Mouse (Mus musculus) brain, embryonic 18.5 days (tissue): Measurements from ENCODE around the gene Nap1l1.

ENCODE experiments used
- DNase-seq: peaks from one replicate; pipeline ENCODE4 v3.0.0-alpha.2; 2012; ENCODE audit warnings: low read depth, low spot score

Nap1l1 gene

GRCm38 (mm10) chr10:111515071-111516010, 42.3 kb downstream of the Nap1l1 start:
- DNase-seq, result no peak

GRCm38 (mm10) chr10:111516172-111516588, 43.2 kb downstream of the Nap1l1 start:
- DNase-seq, result no peak

DNA sequence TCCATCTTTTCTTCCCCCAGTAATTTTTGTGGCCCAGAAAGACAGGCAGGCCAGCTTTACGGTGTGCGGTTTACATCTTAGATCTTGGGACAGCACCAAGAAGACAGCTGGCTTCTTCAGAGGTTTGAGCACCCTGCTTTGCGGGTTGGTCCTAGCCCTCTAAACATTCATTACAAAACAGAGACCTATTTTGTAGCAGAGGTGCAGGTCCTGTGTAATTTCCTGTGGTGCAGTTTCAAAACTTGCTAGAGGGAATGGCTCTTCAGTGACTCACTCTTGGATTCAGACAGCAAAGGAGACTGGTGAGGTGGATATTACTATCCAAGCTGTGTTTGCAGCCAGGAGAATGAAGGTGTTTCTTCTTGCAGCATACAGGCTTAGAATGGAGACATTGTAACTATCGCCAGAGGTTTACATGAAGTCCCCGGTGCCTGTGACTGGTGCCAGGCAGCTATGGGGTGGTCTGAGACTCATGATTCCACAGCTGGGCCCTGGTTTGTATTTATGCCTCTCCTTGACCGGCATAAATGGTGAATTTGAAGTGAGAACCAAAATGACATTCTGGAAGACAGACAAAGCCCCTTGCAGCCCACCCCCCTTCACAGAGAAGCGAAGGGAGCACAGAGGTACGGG, 43.9 kb downstream of the Nap1l1 start:
- no peak for DNase-seq

- DNase-seq, result no peak
Measured at GRCm38 (mm10) chr10:111518350-111518749, 45.3 kb downstream of the Nap1l1 start.

- DNase-seq, result no peak
Measured at GRCm38 (mm10) chr10:111519620-111520370, 46.8 kb downstream of the Nap1l1 start.

- DNase-seq, result no peak
Measured at GRCm38 (mm10) chr10:111520621-111521020, 47.6 kb downstream of the Nap1l1 start.

DNA sequence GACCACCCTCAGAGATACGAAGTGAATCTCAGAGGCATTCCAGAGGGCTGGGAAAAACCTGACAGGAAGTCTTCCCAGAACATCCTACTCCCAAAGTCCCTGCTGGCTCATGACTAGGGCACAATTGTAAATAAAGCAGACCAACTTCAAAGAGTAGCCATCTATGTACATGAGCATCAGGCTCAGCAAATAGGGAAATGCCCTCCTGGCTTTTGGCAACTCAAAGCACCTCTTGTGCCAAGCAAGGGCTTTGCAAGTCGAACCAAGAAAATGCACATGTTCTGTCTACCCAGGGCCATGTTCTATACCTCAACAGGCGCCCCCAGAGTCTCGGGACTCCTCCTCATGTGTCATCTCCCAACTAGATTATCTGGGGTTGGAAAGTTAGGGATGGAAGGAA, 48.6 kb downstream of the Nap1l1 start:
- no peak for DNase-seq

- DNase-seq, result no peak
Measured at GRCm38 (mm10) chr10:111522230-111522629, 49.2 kb downstream of the Nap1l1 start.

GRCm38 (mm10) chr10:111523894-111524293, 50.9 kb downstream of the Nap1l1 start:
- DNase-seq, result no peak

- DNase-seq, result no peak
Measured at GRCm38 (mm10) chr10:111527057-111527456, 54.0 kb downstream of the Nap1l1 start.

DNA sequence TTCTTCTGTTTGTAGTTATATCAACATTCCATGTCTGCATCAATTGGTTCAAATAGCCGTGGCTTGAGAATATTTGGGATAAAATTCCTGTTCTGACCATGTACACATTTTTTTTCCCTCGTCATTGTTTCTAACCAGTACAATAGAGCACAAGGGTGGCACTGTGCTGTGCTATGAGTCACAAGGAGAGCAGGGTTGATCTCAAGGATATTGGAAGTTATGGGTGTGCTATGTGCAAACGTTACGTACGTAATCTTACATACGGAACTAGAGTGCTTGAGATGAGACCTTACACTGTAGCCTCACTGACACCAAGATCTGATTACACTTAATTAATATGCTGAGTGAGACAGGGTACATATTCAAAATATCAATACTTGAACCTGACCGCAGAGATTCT, 54.6 kb downstream of the Nap1l1 start:
- no peak for DNase-seq

- no peak for DNase-seq
Measured at GRCm38 (mm10) chr10:111528283-111528682, 55.3 kb downstream of the Nap1l1 start.

- DNase-seq, result no peak
Measured at GRCm38 (mm10) chr10:111530398-111530797, 57.4 kb downstream of the Nap1l1 start.

DNA sequence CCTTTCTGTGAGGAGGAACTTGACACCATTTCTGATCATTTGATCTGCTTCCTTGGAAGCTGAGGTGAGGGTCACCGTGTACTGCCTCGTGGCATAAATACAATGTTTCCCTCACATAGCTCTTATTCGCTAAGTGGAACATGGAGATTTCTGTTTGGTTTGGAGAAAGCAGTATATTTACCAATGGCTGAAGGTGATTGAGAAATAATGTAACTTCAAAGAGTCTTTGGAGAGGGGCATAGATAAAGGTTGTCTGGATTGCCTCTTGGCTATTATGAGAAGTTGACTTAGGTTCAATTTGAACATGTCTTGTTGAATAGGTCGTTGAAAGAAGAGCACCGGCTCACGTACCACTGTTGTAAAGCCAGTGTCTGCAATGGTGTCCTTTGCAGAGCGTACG, 61.7 kb downstream of the Nap1l1 start:
- DNase-seq, result no peak

- no peak for DNase-seq
Measured at GRCm38 (mm10) chr10:111537410-111537809, 64.4 kb downstream of the Nap1l1 start.

DNA sequence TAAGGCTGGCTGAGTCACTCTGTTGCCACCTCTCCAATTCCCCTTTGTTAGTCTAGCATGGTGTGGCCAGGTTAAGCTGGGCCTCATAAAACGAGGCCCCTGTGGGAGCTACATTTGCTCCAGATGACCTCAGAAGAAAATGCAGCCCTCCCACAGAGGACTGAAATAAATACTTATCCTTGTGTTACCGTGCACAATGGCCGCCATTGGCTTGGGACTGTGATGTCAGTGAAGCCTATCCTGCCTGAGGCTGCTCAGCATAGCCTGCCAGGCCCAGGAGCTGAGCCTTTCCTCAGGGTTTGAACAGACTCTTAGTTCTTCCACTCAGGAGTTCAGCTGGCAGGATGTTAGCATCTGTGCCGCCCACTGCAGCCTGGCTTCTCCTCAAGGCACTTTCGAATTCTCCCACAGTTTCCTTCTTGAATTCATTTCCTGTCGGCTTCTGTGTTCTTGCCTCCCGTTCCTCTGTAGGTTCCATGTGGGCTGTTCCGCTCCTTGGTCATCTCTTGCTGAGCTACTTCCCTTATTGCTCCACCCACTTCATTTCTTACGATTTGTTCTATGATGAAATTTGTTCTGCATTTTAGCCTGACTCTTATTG, 66.8 kb downstream of the Nap1l1 start:
- DNase-seq, result no peak

DNA sequence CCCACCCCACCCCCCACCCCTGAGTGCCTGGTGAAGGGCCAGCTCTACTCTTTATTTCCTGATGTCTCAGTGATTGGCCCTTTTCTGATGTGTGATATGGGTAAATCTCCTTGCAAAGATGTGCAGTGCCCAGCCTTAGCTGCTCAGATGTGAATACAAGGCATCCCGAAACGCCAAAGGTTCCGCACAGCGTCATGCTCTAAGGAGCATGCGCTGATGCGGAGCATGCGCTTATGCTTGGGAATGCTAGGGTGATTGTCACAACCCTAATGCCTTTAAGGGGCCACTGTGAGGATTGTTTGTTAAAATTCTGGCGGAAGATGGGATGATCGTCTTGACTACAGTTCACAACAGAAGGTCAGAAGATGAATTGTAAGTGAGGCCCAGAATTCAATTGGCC, 67.7 kb downstream of the Nap1l1 start:
- no peak for DNase-seq

- DNase-seq, result no peak
Measured at GRCm38 (mm10) chr10:111543106-111543505, 70.1 kb downstream of the Nap1l1 start.

GRCm38 (mm10) chr10:111543781-111544260, 70.8 kb downstream of the Nap1l1 start:
- DNase-seq, result no peak

DNA sequence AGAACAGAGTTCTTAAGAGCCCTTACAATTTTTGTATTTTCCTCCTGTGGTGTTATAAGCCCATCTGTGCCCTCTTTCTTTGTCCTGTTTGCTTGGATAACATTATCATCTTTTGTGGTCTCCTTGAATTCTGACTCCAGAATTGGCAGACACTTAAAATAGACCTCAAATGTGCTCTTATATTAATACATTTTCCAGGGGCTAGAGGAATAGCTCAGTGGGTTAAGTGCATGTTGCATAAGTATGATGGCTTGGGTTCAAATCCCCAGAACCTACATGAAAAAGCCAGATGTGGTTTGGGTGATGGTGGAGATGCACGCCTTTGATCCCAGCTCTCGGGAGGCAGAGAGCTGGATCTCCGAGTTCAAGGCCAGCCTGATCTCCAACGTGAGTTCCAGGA, 71.3 kb downstream of the Nap1l1 start:
- DNase-seq, result no peak

DNA sequence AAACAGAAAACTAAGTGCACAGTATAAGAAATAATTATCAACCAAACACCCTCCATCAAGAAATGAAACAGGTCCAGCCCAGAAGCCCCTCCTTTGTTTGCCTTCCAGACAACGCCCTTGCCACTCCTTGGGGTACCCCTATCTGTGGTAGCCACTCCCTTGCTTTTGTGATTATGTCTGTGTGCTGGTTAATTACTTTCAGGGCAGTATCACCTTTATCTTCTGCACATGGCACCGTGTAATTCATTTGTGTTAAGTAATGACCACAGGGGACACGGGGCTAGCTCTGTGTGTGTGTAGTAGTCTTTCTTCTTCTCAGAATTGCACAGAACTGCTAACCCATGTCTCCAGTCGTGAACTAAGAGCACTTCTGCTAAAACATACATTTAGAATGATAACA, 72.6 kb downstream of the Nap1l1 start:
- no peak for DNase-seq
